27 mouse cellular contexts compared by ENCODE assay signal in genomic region chr9:46851336-46851735, GRCm38 (mm10).
A peak's percentile ranks its signal among the peaks of the same experiment; 100 is the strongest.
DNase-seq lines count a peak whose midpoint lies in the region; ATAC-seq and TF ChIP-seq lines count a peak whose summit lies in the region.
"Had no signal": no experiment of that assay in that cellular context is flagged by ENCODE, and none has a peak within 500 bp of the region (broad histone marks: within the 10 kb centered on the region; RNA-seq: fewer than 3 reads in every experiment).

No protein-coding gene starts in this region.

- DNase-seq in hindbrain, embryonic 14.5 days (ENCODE audit: low spot score): no peak
- no peak for DNase-seq in midbrain, embryonic 11.5 days (ENCODE audit: low spot score, missing footprints)
- no peak for DNase-seq in testis, postnatal 14 days (ENCODE audit: low spot score)
- DNase-seq: adrenal gland, postnatal 10 days; adrenal gland, postnatal 36 days; B cell, adult 2 months; cerebellum, adult 11 months; cerebellum, adult 2 months; cerebellum, adult 9-11 months; cerebellum, postnatal 25 days; forebrain, postnatal 0 days; gastrocnemius, adult 2 months; gastrocnemius, postnatal 14 days; heart, adult 18-20 months; heart, postnatal 14 days; heart, postnatal 4 days had no signal

- no peaks in the 10 kb centered on the region for H3K9me3 ChIP-seq in hindbrain, embryonic 16.5 days (ENCODE audit: control insufficient read depth, low read length)
- no peaks in the 10 kb centered on the region for H3K9me3 ChIP-seq in hindbrain, embryonic 14.5 days (ENCODE audit: control insufficient read depth, low read length)
- no peaks in the 10 kb centered on the region for H3K9me3 ChIP-seq in midbrain, embryonic 16.5 days (replicated peaks; ENCODE audit: control insufficient read depth, low read length, poor library complexity, severe bottlenecking)
- no peaks in the 10 kb centered on the region for H3K9me3 ChIP-seq in midbrain, embryonic 11.5 days (ENCODE audit: control insufficient read depth, low read length)
- H3K9me3 ChIP-seq: embryonic facial prominence, embryonic 12.5 days; embryonic facial prominence, embryonic 15.5 days; heart, embryonic 10.5 days; heart, embryonic 13.5 days had no signal

- H3K4me1 ChIP-seq in hindbrain, embryonic 16.5 days (ENCODE audit: control insufficient read depth, insufficient read depth, low read depth, low read length): no peaks in the 10 kb centered on the region
- H3K4me1 ChIP-seq in hindbrain, embryonic 14.5 days (replicated peaks; ENCODE audit: control insufficient read depth, insufficient read depth, low read length): no peaks in the 10 kb centered on the region
- no peaks in the 10 kb centered on the region for H3K4me1 ChIP-seq in midbrain, embryonic 16.5 days (ENCODE audit: control insufficient read depth, insufficient read depth, low read length)
- 0 out of 2 replicates have a peak, but pooled peaks cover 2% of the 10 kb centered on the region for H3K4me1 ChIP-seq in midbrain, embryonic 11.5 days (ENCODE audit: control insufficient read depth, insufficient read depth, low read length)
- H3K4me1 ChIP-seq in testis, adult 2 months (ENCODE audit: control insufficient read depth, insufficient read depth, low read length): peaks cover 6% of the 10 kb centered on the region
- H3K4me1 ChIP-seq: embryonic facial prominence, embryonic 12.5 days; embryonic facial prominence, embryonic 15.5 days; heart, embryonic 13.5 days had no signal

- no peak overlapping the region for H3K4me2 ChIP-seq in hindbrain, embryonic 16.5 days (ENCODE audit: low read length)
- no peak overlapping the region for H3K4me2 ChIP-seq in hindbrain, embryonic 14.5 days (replicated peaks)
- H3K4me2 ChIP-seq in midbrain, embryonic 16.5 days (ENCODE audit: low read length): no peak overlapping the region
- H3K4me2 ChIP-seq in midbrain, embryonic 11.5 days: no peak overlapping the region
- H3K4me2 ChIP-seq: embryonic facial prominence, embryonic 12.5 days; embryonic facial prominence, embryonic 15.5 days; heart, embryonic 13.5 days had no signal

- no peak for TF ChIP-seq CTCF in testis, adult 2 months (IDR thresholded peaks at IDR 0.05; ENCODE audit: control insufficient read depth, insufficient read depth, insufficient replicate concordance, low read depth, low read length)

- no peak for TF ChIP-seq POLR2A in testis, adult 2 months (IDR thresholded peaks at IDR 0.05; ENCODE audit: control insufficient read depth, low read depth, low read length)

- 0 out of 2 replicates have a peak, but pooled peaks have one; percentile 30 for ATAC-seq in hindbrain, embryonic 16.5 days
- no peak for ATAC-seq in hindbrain, embryonic 14.5 days (ENCODE audit: low FRiP score)
- ATAC-seq in midbrain, embryonic 16.5 days: peak; percentile 58; the same call in 1 of the 2 replicates
- no peak for ATAC-seq in midbrain, embryonic 11.5 days (ENCODE audit: low FRiP score)
- ATAC-seq: forebrain, embryonic 14.5 days; forebrain, postnatal 0 days; Patski had no signal

- no peak overlapping the region for H3K27ac ChIP-seq in hindbrain, embryonic 16.5 days (ENCODE audit: low read depth, low read length)
- no peak overlapping the region for H3K27ac ChIP-seq in hindbrain, embryonic 14.5 days
- no peak overlapping the region for H3K27ac ChIP-seq in midbrain, embryonic 16.5 days (ENCODE audit: low read length)
- no peak overlapping the region for H3K27ac ChIP-seq in midbrain, embryonic 11.5 days (ENCODE audit: low read depth, low read length)
- H3K27ac ChIP-seq in testis, adult 2 months (ENCODE audit: control insufficient read depth, insufficient read depth, low read depth, low read length): no peak overlapping the region
- H3K27ac ChIP-seq: embryonic facial prominence, embryonic 12.5 days; embryonic facial prominence, embryonic 15.5 days; gastrocnemius, adult 2 months; heart, embryonic 10.5 days; heart, embryonic 13.5 days had no signal

- 64% methylated on average over 10 of the region's 10 CpGs for WGBS in hindbrain, embryonic 16.5 days
- 64% methylated on average over 10 of the region's 10 CpGs for WGBS in hindbrain, embryonic 14.5 days
- WGBS in midbrain, embryonic 16.5 days: 35% methylated on average over 10 of the region's 10 CpGs
- WGBS in midbrain, embryonic 11.5 days: 40% methylated on average over 10 of the region's 10 CpGs

- no peaks in the 10 kb centered on the region for H3K36me3 ChIP-seq in hindbrain, embryonic 16.5 days (ENCODE audit: control insufficient read depth, insufficient read depth, low read length)
- H3K36me3 ChIP-seq in hindbrain, embryonic 14.5 days (replicated peaks; ENCODE audit: control insufficient read depth, insufficient read depth): no peaks in the 10 kb centered on the region
- H3K36me3 ChIP-seq in midbrain, embryonic 16.5 days (ENCODE audit: control insufficient read depth, insufficient read depth, low read length): no peaks in the 10 kb centered on the region
- H3K36me3 ChIP-seq in midbrain, embryonic 11.5 days (ENCODE audit: control insufficient read depth, insufficient read depth, low read length): no peaks in the 10 kb centered on the region
- no peaks in the 10 kb centered on the region for H3K36me3 ChIP-seq in testis, adult 2 months (ENCODE audit: control insufficient read depth, insufficient read depth, low read length)
- H3K36me3 ChIP-seq: embryonic facial prominence, embryonic 12.5 days; embryonic facial prominence, embryonic 15.5 days; G1E; heart, embryonic 10.5 days; heart, embryonic 13.5 days had no signal

- H3K27me3 ChIP-seq in hindbrain, embryonic 16.5 days (replicated peaks; ENCODE audit: control insufficient read depth, insufficient read depth, low read length): no peaks in the 10 kb centered on the region
- H3K27me3 ChIP-seq in hindbrain, embryonic 14.5 days (ENCODE audit: control insufficient read depth, insufficient read depth, low read length): no peaks in the 10 kb centered on the region
- no peaks in the 10 kb centered on the region for H3K27me3 ChIP-seq in midbrain, embryonic 16.5 days (ENCODE audit: control insufficient read depth, insufficient read depth, low read depth, low read length)
- no peaks in the 10 kb centered on the region for H3K27me3 ChIP-seq in midbrain, embryonic 11.5 days (ENCODE audit: control insufficient read depth, insufficient read depth, low read length)
- no peaks in the 10 kb centered on the region for H3K27me3 ChIP-seq in testis, adult 2 months (ENCODE audit: control insufficient read depth, insufficient read depth, low read length)
- H3K27me3 ChIP-seq: CH12.LX; embryonic facial prominence, embryonic 12.5 days; embryonic facial prominence, embryonic 15.5 days had no signal

- no peak overlapping the region for H3K4me3 ChIP-seq in hindbrain, embryonic 16.5 days (ENCODE audit: low read length)
- no peak overlapping the region for H3K4me3 ChIP-seq in hindbrain, embryonic 14.5 days (replicated peaks; ENCODE audit: low read length)
- no peak overlapping the region for H3K4me3 ChIP-seq in midbrain, embryonic 16.5 days (ENCODE audit: low read depth, low read length)
- no peak overlapping the region for H3K4me3 ChIP-seq in midbrain, embryonic 11.5 days (ENCODE audit: low read depth, low read length)
- H3K4me3 ChIP-seq in testis, adult 2 months (ENCODE audit: control insufficient read depth, low read depth, low read length): peak overlapping the region; percentile 67
- H3K4me3 ChIP-seq: embryonic facial prominence, embryonic 12.5 days; embryonic facial prominence, embryonic 15.5 days; gastrocnemius, adult 2 months; heart, embryonic 10.5 days; heart, embryonic 13.5 days had no signal

- no peak overlapping the region for H3K9ac ChIP-seq in hindbrain, embryonic 16.5 days (ENCODE audit: low read depth, low read length)
- H3K9ac ChIP-seq in hindbrain, embryonic 14.5 days: no peak overlapping the region
- no peak overlapping the region for H3K9ac ChIP-seq in midbrain, embryonic 16.5 days (ENCODE audit: low read depth, low read length)
- H3K9ac ChIP-seq in midbrain, embryonic 11.5 days (ENCODE audit: low read length): no peak overlapping the region
- H3K9ac ChIP-seq: embryonic facial prominence, embryonic 12.5 days; embryonic facial prominence, embryonic 15.5 days; forebrain, postnatal 0 days; heart, embryonic 13.5 days had no signal

Comparison
In these comparisons a context has a peak if more than half of its experiments do, and no peak if none do; other contexts are left out.
1. ATAC-seq: peak in hindbrain, embryonic 16.5 days (single experiment) and midbrain, embryonic 16.5 days (single experiment); none in hindbrain, embryonic 14.5 days (single experiment) and midbrain, embryonic 11.5 days (single experiment).